Mouse (Mus musculus) left cerebral cortex, postnatal 4 days (tissue): Measurements from ENCODE around the gene Emx1. TPM values are rescaled to one million over a fixed set of nuclear protein-coding genes. Genes with fewer than 3 reads are reported as not detected.
"Not testable (repeated sequence)": the region's sequence is repeated elsewhere in the genome, so short reads cannot be mapped to it uniquely, and the experiment has no call there.

ENCODE experiments used
- DNase-seq: peaks from one replicate; pipeline ENCODE4 v3.0.0-alpha.2; 2022
- intact Hi-C: fragments of 180-260 bp; cut with DNase I; formaldehyde crosslinking; loops from one replicate; pipeline ENCODE4 v1.15.1; 2025
- total RNA-seq, 2 experiments: library from RNA; stranded (reverse); gene quantifications; 2 replicates each; pipeline ENCODE4 v1.2.3; 2021

Emx1 gene
- 10 to 100 TPM; 41.1 to 50.2 TPM for total RNA-seq

- no peak for DNase-seq
- intact Hi-C loops, result loop anchor here (10.0 kb wide), 1 partner anchor 147 kb away; the partner anchor contains the start of gene Sfxn5
These were observed at the start of gene Emx1 for GRCm38 (mm10) chr6:85187340-85188211. Gene Emx1 (plus strand): TSS chr6:85187438.

- DNase-seq, result no peak
- intact Hi-C loops, result no loop called here
These were observed 47.7 kb upstream of the Emx1 start for GRCm38 (mm10) chr6:85139534-85139933.

GRCm38 (mm10) chr6:85141013-85141412 lies 46.2 kb upstream of the Emx1 start:
- intact Hi-C loops, result not testable (repeated sequence)
- DNase-seq, result peak; percentile 27

DNA sequence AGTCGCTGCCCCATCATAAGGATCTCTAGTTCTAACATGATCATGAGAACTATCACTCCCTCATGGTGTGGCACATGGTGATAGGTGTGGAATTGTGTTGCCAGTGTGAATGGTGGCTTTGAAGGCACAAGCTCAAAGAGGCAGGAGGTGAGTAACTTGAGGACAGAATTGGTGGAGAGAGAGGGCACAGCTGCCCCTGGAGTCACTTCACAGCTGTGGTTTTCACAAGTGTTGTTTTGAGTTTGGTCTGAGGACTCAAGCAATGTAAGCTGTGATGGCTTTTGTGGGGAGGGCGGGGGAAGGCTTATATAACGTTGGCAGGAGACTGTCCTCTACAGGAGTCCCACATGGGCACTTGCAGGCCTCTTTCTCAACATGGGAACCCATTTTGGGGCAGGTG lies 42.8 kb upstream of the Emx1 start:
- intact Hi-C loops, result no loop called here
- no peak for DNase-seq

DNA sequence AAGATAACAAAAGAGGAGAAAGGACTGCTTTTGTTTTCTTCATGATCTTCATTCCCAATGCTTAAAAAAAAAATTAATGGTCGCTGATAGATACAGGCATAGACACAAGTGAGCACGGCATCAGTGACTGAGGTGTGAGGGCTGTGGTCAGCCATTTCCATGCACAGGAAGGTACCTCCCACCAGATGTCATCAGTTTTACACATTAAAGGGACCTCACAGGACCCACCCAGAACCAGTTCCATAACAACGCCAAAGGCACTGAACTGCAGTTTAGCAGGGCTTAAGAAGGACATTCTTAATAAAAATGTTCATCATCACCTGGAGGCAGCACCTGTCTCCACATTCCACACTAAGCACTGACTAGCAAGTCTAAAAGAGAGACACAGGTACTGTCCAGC lies 39.6 kb upstream of the Emx1 start:
- intact Hi-C loops, result no loop called here
- DNase-seq, result no peak

GRCm38 (mm10) chr6:85150386-85150785 lies 36.9 kb upstream of the Emx1 start:
- no peak for DNase-seq
- intact Hi-C loops, result no loop called here

GRCm38 (mm10) chr6:85153970-85154540 lies 33.2 kb upstream of the Emx1 start:
- peak; percentile 83 for DNase-seq
- intact Hi-C loops, result no loop called here

DNA sequence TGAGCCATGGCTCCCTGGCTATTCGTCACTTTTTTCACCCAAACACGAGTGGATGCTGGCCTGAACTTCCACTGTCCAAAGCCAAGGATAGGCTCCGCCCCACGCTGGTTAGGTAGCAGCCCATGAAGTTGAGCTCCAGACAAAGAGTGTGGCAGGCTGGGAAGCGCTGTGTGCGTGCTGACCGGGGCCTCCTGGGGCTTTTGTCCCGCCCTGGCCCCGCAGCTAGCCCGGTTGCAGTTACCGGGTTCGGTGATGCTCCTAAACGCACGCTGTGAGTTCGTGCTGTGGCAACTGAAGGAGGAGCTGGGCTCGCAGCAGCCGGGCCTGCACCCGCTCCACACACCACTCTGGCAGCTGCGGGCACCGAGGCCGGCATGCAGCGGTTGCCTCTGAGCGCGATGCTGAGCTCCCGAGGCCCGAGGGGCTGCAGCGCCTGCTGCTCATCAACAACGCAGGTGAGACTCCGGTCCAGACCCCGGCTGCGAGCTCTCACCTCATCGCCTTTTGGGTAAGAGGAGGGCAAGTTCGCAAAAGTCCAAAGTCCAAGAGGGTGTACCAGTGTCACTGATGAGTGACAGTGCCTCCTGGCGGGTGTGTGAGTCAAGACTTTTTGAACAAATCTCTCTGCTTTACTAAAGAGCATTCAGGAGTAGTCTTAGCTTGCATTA lies 32.2 kb upstream of the Emx1 start:
- peak; percentile 41 for DNase-seq
- intact Hi-C loops, result no loop called here

DNA sequence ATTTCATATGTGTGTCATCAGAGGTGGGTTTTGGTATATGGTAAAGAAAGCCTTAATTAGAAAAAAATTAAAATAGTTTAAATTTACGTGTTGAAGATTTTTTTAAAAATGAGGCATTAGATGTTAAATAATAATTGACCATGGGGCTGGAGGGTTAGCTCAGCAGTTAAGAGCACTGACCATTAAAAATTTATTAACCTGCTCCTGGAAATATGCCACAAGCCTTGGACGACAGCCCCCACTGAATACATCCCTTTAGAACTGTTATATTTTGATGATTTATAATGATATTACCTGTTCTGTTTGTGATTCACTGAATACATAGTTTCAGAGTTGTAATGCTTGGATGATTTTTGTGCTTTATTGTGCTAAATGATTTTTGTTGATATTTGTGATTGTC lies 30.7 kb upstream of the Emx1 start:
- intact Hi-C loops, DNase-seq: not testable (repeated sequence)

DNA sequence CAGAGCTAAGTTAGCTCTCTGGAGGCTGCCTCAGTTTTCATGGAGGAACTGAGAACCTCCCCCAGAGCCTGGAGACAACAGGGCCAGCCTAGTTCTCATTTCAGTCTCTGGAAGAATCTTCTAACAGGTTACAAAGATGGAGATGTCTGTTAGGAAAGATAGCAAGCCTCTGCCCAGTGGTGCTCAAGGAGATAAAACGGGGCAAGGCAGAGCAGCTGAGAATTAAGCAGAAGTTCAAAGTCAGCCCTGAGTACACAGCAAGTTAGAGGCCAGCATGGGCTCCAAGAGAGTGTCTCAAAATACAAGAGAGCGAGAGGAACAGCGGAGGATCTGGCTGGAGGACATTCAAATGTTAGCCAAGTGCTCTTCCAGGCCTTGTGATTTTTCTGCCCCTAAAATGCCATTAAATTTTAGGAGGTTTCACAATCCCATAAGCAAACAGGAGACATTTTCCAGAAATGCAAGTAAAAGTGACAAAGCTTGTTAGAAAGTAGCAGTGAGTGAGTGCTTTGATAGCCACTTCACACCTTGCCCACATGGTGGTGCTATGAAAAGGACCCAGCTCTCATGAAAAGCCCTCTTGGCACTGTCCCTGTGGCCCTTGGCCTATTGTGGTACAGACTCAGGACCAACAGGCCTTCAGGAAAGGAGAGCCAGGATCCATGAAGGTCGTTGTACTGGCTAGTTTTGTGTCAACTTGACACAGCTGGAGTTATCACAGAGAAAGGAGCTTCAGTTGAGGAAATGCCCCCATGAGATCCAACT lies 29.0 kb upstream of the Emx1 start:
- intact Hi-C loops, DNase-seq: not testable (repeated sequence)

DNA sequence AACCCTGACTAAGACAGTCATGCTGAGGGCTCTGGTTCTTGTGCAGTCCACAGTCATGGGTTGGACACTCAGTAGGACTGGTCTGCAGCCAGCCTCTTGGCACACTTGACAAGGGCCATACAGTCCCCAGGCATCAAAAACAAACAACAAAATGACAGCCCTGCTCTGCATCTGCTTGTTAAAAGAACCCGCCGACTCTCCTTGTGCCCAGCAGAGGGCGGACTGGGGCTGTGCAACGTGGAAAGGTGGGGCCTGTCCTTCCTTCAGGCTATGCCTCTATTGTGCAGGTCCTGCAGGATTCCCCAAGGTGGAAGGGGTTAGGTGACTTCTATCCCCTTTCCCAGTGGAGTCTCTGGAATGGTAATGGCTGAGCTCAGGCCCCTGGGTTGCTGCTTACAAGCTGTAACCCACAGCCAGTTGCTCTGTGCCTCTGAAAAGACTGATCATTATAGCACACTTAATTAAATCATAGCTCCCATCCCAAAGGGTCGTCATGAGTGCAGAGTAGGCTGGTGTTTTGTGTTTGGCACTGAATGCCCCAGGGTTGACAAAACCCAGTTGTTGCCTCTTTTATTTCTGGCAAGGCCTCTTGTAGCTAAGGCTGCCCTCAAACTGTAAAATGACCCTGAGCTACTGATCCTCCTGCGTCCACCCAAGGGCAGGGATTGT lies 28.0 kb upstream of the Emx1 start:
- intact Hi-C loops, result not testable (repeated sequence)
- peak; percentile 57 for DNase-seq

DNA sequence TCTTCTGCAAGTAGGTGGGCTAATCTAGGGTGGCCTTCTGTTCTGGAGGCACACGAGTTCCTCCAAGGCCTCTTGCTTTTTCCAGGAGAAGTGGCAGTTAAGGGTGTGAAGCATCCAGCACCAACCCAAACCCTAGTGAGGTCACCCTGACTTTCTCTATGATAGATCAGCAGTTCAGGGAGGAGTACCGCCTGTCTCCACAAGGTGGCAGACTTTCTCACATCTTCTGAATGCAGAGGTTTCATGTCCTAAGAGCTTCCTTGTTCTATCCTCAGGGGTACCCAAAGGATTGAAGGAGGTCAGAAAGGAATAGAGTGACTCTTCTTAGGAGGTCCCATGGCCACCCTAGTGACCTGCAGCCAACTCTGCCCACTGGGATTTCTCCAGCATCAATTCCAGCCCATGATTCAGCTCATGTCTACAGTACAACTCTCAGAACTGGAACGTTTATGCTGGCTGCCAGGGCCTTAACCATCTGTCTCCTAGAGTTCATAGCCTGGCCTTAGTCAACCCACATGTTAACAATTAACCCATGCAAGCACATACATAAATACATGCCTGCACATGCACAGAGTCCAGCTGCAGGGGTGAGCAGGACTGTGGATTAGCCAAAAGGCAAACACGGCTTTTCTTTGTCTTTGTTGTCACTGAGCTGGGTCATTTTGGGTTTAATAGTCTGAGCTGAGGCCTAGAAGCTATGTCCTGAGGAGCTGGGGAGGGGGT lies 26.9 kb upstream of the Emx1 start:
- DNase-seq, result peak; percentile 77
- intact Hi-C loops, result loop anchor here (2.0 kb wide), 1 partner anchor 250 kb away; no protein-coding TSS in a partner anchor

DNA sequence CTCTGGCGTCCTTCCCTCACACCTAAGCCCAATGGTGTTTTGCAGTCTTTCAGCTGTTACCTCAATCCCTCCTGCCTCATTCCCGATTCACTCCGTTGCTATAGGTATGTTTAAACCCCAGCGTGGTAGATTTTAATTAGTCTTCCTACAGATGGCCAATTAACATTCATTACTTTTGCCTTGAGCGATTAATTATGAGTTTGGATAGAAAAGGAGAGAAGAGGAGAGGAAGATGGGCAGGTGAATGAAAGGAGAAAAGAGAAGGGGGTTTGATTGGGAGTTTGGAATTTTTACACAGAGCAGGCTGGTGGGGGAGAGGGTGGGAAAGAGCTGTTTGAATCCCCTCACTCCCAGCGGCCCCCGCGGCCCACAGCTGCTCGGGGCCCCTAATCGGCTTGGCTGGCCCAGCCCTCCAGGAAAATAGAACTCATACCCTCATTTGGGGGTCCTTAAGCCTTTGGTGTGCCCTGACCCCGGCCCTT lies 21.8 kb upstream of the Emx1 start:
- no peak for DNase-seq
- intact Hi-C loops, result no loop called here

DNA sequence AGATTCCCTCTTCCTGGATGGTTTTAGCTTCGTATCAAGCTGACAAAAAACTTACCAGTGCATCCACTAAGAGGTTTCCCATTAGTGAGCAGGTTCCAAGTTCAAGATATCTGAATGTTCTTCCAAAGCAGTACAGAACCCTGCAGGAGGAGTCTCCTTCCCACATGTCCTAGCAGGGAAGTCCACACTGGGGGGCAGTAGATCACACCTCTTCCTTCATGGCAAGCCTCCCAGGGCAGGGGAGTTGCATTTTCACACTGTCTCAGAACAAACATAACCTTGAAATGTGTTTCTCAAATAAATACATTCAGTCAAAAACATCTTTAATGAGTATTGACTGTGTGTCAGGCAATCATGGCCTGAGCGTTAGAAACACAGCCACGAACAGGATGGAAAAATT lies 7.7 kb upstream of the Emx1 start:
- DNase-seq, result no peak
- intact Hi-C loops, result no loop called here

DNA sequence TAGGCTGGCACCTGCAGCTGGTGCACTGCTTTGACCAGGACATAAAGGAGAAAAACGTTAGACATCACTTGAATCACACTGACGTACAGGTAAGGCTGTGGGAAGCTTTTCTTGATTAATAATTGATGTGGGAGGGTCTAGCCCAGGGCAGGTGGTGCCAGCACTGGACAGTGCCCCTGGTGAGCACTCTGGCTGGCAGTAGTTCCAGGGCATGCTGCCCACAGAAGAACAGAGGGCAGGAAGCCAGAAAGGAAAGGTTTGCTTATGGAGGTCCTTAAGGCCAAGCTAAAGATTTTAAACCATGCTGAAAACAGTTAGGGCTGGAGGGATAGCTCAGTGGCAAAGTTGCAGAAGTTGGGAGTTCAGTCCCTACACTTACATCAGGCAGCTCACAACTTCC lies 7.2 kb upstream of the Emx1 start:
- DNase-seq, result no peak
- intact Hi-C loops, result loop anchor here (10.0 kb wide), 1 partner anchor 155 kb away; the partner anchor contains the start of gene Sfxn5

DNA sequence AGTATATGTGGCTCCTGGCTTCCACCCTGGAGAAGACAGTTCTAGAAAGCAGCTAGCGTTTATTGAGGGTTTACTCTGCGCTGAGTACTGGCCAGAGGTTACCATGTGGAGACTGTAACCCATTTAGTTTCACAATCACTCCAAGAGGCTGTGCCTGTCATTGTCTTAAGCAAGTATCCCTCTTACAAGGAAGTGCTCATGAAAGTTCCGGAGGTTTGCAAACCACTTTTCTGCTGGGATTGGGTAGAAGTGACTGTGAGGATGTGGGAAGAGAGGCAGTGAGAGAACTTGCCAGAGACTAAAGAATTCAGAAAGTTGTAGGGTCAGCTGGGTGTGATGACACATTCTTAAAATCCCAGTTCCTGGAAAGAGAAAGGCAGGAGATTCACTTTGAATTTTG lies 3.3 kb upstream of the Emx1 start:
- DNase-seq, result no peak
- intact Hi-C loops, result loop anchor here (10.0 kb wide), 1 partner anchor 151 kb away; the partner anchor contains the start of gene Sfxn5

- intact Hi-C loops, result loop anchor here (10.0 kb wide), 1 partner anchor 149 kb away; the partner anchor contains the start of gene Sfxn5
- DNase-seq, result no peak
These were observed 1.1 kb upstream of the Emx1 start for GRCm38 (mm10) chr6:85186033-85186743.

GRCm38 (mm10) chr6:85186744-85187059 lies 536 bp upstream of the Emx1 start:
- intact Hi-C loops, result loop anchor here (10.0 kb wide), 1 partner anchor 148 kb away; the partner anchor contains the start of gene Sfxn5
- no peak for DNase-seq
